Mouse (Mus musculus) bone marrow, adult 2 months (tissue): ENCODE results near the gene Rps6.

ENCODE experiments used
- CTCF ChIP-seq: fragments of 200-500 bp; IDR thresholded peaks from 2 replicates; pipeline ENCODE4 v1.5.1; 2011; ENCODE audit warnings: low read length, control low read depth; ENCODE audit not compliant: control insufficient read depth, insufficient read depth
- POLR2A ChIP-seq: fragments of 200-500 bp; IDR thresholded peaks from 2 replicates; pipeline ENCODE4 v1.6.1; 2011; ENCODE audit warnings: low read depth, mild to moderate bottlenecking, control low read depth, low read length, borderline replicate concordance; ENCODE audit not compliant: control insufficient read depth

- TF ChIP-seq CTCF (peak; percentile 41), POLR2A (no peak)
Observed at GRCm38 (mm10) chr4:86884945-86885344, 27.7 kb upstream of the Rps6 start.
